Mouse (Mus musculus): Measurements from ENCODE around the gene Fam89a.

GRCm38 (mm10) chr8:124732828-124733227 is 18.8 kb downstream of the Fam89a start:
- TF ChIP-seq CTCF (IDR thresholded peaks at IDR 0.05; ENCODE audit: low read depth) (no peak), EP300 (optimal IDR thresholded peaks at IDR 0.05) (no peak)
